Mouse (Mus musculus) retina, adult 2 months (tissue): Measurements from ENCODE around the gene Dhdds.
"Not testable (repeated sequence)": the region's sequence is repeated elsewhere in the genome, so short reads cannot be mapped to it uniquely, and the experiment has no call there.

Source experiments
- DNase-seq: peaks from one replicate; pipeline ENCODE4 v3.0.0-alpha.2; 2012; ENCODE audit warnings: low read depth, low spot score

Dhdds gene

GRCm38 (mm10) chr4:134005581-134006358, 5.1 kb upstream of the Dhdds start:
- no peak for DNase-seq

GRCm38 (mm10) chr4:134002903-134003302, 2.2 kb upstream of the Dhdds start:
- DNase-seq, result no peak

GRCm38 (mm10) chr4:134002246-134002645, 1.5 kb upstream of the Dhdds start:
- DNase-seq, result no peak

- DNase-seq, result no peak
Measured at GRCm38 (mm10) chr4:134001710-134002109, 992 bp upstream of the Dhdds start.

- DNase-seq, result no peak
Measured at GRCm38 (mm10) chr4:133994697-133995096, 6.0 kb downstream of the Dhdds start.

GRCm38 (mm10) chr4:133991087-133991660, 9.5 kb downstream of the Dhdds start:
- DNase-seq, result no peak

- DNase-seq, result no peak
Measured at GRCm38 (mm10) chr4:133990035-133990434, 10.7 kb downstream of the Dhdds start.

- DNase-seq, result not testable (repeated sequence)
Measured at GRCm38 (mm10) chr4:133988289-133988688, 12.4 kb downstream of the Dhdds start.

GRCm38 (mm10) chr4:133982936-133983335, 17.8 kb downstream of the Dhdds start:
- no peak for DNase-seq

- DNase-seq, result no peak
Measured at GRCm38 (mm10) chr4:133980496-133980895, 20.2 kb downstream of the Dhdds start.

GRCm38 (mm10) chr4:133978021-133978711, 22.6 kb downstream of the Dhdds start:
- DNase-seq, result no peak

GRCm38 (mm10) chr4:133971741-133972140, 29.0 kb downstream of the Dhdds start:
- DNase-seq, result no peak

GRCm38 (mm10) chr4:133970876-133971275, 29.8 kb downstream of the Dhdds start:
- no peak for DNase-seq

GRCm38 (mm10) chr4:133970196-133970595, 30.5 kb downstream of the Dhdds start:
- DNase-seq, result peak; percentile 60

GRCm38 (mm10) chr4:133969114-133969770, 31.5 kb downstream of the Dhdds start:
- DNase-seq, result no peak

GRCm38 (mm10) chr4:133968150-133968921, 32.4 kb downstream of the Dhdds start, which contains the start of gene Hmgn2:
Hmgn2 (minus strand) TSS chr4:133968650.
- no peak for DNase-seq

- peak; percentile 90 for DNase-seq
Measured at GRCm38 (mm10) chr4:133967866-133968149, 32.9 kb downstream of the Dhdds start.

- peak; percentile 95 for DNase-seq
Measured at GRCm38 (mm10) chr4:133967138-133967865, 33.4 kb downstream of the Dhdds start.

- no peak for DNase-seq
Measured at GRCm38 (mm10) chr4:133966271-133966940, 34.3 kb downstream of the Dhdds start.

GRCm38 (mm10) chr4:133962566-133962965, 38.2 kb downstream of the Dhdds start:
- no peak for DNase-seq
